Mouse (Mus musculus) bone marrow, adult 2 months (tissue): ENCODE data around the gene Mrpl23. TPM values are rescaled to one million over a fixed set of nuclear protein-coding genes. Genes with fewer than 3 reads are reported as not detected.

Experiments
- H3K27ac ChIP-seq: fragments of 200-500 bp; 2 replicates; pipeline ENCODE4 v1.5.1; 2012; ENCODE audit warnings: low read depth, mild to moderate bottlenecking, control low read depth, inconsistent platforms, low read length; ENCODE audit not compliant: control insufficient read depth, poor library complexity, insufficient read depth
- H3K4me1 ChIP-seq: fragments of 200-500 bp; 2 replicates; pipeline ENCODE4 v1.6.1; 2011; ENCODE audit warnings: low read length; ENCODE audit not compliant: control insufficient read depth, insufficient read depth
- H3K4me3 ChIP-seq: fragments of 200-500 bp; replicated peaks from 2 replicates; pipeline ENCODE3; 2011; ENCODE audit warnings: mild to moderate bottlenecking, low read depth, low read length, control low read depth; ENCODE audit not compliant: control insufficient read depth
- CTCF ChIP-seq: fragments of 200-500 bp; IDR thresholded peaks from 2 replicates; pipeline ENCODE4 v1.5.1; 2011; ENCODE audit warnings: low read length, control low read depth; ENCODE audit not compliant: control insufficient read depth, insufficient read depth
- POLR2A ChIP-seq: fragments of 200-500 bp; IDR thresholded peaks from 2 replicates; pipeline ENCODE4 v1.6.1; 2011; ENCODE audit warnings: low read depth, mild to moderate bottlenecking, control low read depth, low read length, borderline replicate concordance; ENCODE audit not compliant: control insufficient read depth
- WGBS: fragments of 180-500 bp; shearing (Covaris S2); methylation state at CpG from one replicate; pipeline ENCODE4 v1.1.7; 2018; 5-methylcytosine and 5-hydroxymethylcytosine counted together
- polyA plus RNA-seq: library from polyadenylated mRNA; stranded (reverse); fragments of >200 nt; gene quantifications from 2 replicates; pipeline ENCODE4 v1.2.4, GENCODE M21; 2011; ENCODE audit warnings: low replicate concordance; ENCODE audit not compliant: missing spikeins, insufficient read depth, insufficient read length

The Mrpl23 gene
- polyA plus RNA-seq, 1 experiment, result 0.40 TPM

DNA sequence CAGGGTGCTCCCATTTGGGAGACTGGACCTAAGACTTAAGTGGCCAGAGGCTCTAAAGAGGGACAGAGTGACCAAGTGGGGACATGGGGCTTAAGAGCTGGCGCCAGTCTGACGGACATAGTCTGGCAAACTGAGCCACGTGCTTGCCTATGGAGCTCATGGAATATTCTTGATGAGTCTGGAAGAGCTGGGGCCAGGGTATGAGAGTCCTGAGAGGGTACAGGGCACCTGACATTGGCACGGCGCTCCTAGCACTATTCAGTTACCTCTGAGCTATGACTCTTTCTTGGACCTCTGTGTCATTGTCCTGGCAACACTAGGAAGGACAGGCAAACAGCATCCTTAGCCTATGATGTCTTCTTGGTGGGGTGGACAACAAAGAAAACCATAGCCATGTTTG, 19.2 kb downstream of the Mrpl23 start:
- TF ChIP-seq POLR2A (no peak), CTCF (no peak)
- Histone ChIP-seq H3K4me1 (no peaks in the 10 kb centered on the region), H3K4me3 (no peak overlapping the region), H3K27ac (no peak overlapping the region)
- 79% methylated on average over 5 of the region's 5 CpGs for WGBS

DNA sequence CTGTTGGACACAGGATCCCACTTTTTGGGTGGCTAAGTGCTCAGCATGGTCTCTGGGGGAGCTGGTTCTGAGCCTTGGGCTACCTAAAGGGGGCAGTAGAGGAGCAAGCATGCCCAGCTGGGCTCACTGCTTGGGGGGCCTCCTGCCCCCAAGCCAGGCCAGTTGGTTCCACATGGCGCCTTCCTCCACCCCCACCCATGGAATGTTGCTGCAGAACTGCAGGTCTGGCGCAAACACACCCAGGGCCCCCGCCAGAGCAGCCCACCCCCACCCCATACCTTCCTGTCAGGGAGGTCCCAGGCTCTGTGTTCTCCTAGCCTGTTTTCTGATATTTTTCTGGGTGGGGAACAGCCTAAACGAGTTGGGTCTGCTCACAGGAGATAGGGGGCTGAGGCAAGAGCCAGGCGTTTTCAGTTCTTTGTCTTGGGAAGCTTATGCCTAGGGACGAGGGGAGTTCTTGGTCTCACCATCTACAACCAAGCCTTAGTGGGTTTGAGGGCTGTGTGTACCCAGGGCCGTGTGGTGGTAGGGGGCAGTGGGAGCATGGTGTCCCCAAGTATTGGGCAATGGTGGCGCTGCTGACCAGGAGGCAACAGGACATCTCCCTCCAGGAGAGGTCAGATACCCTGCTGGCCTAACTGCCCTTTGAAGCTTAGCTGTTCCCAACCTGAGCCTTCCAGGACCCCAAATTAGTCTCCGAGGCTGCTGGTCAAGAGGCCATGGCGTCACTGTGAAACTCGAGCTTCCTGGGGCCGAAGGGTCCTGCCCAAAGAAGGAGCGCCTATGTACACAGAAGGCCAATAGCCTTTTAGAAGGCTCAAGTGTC, 20.3 kb downstream of the Mrpl23 start:
- Histone ChIP-seq H3K4me3 (no peak overlapping the region), H3K4me1 (no peaks in the 10 kb centered on the region), H3K27ac (no peak overlapping the region)
- TF ChIP-seq CTCF, result no peak; the same call in 1 of the 2 replicates
- no peak for TF ChIP-seq POLR2A
- WGBS, result 62% methylated on average over 13 of the region's 13 CpGs

DNA sequence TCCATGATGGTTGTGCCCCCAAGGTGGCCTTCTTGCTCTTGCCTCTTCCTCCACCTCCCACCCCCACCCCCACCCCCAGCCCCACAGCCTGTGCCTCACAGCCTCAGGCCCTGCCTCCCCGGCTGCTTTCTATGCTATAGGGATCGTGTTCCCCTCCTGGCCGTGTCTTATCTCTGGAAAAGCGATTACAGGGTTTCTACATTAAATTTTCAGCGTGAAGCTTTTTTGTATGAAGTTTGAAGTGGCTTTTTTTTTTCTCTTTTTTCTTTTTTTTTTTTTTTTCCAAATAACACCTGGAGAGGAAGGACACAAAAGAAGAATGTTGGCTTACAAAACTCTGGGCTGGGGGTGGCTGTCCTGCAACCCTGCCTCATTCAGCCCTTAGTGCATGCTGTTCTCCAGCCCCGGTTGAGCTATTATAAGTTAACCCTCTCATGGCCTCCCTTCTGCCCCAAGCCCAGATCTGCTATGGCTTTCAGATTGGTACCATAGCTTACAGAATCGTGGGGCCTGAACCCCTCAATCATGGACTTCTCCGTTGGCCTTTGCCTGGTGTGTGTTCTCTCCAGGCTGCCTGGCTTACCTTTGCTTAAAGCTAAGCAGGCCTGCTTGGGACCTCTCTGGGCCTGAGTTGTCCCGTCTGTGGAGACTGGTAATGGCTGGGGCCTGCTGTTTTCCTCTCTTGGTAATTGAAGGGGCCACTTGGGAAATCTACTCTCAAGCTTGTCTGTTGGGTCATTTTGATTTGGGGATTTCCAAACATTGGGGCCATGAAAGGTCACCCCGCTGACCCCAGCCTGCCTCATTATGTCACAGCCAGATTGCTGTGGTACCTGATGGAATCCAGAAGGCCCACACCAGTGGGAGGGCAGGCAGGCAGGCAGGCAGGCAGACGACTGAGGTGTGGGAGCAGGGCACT, 21.2 kb downstream of the Mrpl23 start:
- no peak for TF ChIP-seq POLR2A
- no peak overlapping the region for H3K4me3 ChIP-seq
- H3K27ac ChIP-seq, result no peak overlapping the region
- no peaks in the 10 kb centered on the region for H3K4me1 ChIP-seq
- whole genome bisulfite sequencing, result 69% methylated on average over 11 of the region's 11 CpGs

DNA sequence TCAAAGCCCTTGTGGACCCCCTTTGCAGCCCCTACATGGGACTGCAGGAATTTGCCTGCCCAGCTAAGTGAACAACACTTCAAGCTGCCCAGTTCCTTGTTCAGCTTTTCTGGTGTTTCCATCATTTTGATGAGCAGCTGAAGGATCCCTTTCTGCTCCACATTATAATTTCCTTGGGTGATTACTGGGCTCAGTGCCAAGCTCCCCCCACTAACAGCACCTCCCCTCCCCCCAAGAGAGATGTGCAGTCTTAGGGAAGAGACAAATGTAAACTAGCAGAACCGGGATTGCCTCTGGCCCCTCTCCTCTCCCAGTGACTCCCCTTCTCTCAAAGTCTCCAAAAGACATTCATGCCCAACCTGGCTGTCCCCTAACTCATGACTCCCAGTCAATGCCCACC, 22.1 kb downstream of the Mrpl23 start:
- whole genome bisulfite sequencing, result 64% methylated on average over 1 of the region's 1 CpGs
- H3K4me1 ChIP-seq, result no peaks in the 10 kb centered on the region
- H3K4me3 ChIP-seq, result no peak overlapping the region
- no peak overlapping the region for H3K27ac ChIP-seq
- TF ChIP-seq POLR2A (no peak), CTCF (no peak)

DNA sequence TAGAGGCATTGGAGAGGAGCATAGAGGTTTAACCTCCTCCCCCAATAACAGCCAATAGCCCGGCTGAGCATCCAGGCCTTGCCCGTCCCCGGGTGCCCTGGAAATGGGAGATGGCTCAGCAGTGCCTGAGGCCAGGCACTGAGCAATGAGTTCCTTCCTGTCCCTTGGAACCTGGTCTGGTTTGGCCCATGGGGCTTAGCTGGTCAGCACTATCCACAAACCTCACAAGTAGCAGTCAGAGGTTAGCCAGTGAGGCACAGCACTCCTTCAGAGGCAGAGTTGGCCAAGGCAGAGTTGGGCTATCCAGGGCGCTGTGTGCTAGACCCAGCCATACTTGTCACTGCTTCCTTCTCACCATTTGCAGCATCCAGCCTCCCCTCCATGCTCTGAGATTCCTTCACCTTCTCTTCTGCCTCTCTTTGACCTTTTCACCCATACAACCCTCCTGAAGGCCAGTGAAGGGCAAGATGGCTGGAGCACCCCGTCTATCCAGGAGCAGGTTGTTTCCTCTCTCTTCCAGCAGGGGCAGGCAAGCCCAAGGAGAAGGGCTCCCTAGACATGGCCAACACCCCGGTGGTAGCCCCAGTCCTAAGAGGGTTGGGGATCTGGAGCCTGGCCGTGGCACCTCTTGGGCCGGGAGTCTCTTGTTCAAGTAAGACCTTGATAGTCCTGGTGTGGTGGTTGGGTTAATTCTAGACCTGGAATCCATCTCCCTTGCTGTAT, 23.0 kb downstream of the Mrpl23 start:
- WGBS, result 77% methylated on average over 8 of the region's 8 CpGs
- Histone ChIP-seq H3K4me1 (no peaks in the 10 kb centered on the region), H3K27ac (no peak overlapping the region), H3K4me3 (no peak overlapping the region)
- TF ChIP-seq POLR2A, result no peak
- no peak for TF ChIP-seq CTCF

DNA sequence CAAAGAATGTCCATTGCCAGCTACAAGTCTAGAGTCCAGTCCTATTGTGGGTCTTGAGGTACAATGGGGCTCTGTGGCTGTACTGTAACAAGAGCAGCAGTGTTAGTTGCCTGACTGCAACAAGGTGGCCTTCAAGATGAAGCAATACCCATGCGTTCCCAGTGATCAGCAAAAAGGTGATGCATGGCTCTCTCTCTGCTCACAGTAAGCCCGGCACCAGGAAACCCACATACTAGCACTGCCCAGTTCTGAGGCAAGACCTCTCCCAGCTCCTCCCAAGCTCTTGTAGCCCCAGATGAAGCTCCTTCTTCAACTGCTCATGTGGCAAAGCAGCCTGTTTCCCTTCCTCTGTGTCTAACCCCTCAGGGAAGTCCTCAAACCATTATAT, 23.6 kb downstream of the Mrpl23 start:
- H3K4me3 ChIP-seq, result no peak overlapping the region
- TF ChIP-seq POLR2A (no peak), CTCF (no peak)
- no peaks in the 10 kb centered on the region for H3K4me1 ChIP-seq
- whole genome bisulfite sequencing, result 54% methylated on average over 2 of the region's 2 CpGs
- no peak overlapping the region for H3K27ac ChIP-seq

DNA sequence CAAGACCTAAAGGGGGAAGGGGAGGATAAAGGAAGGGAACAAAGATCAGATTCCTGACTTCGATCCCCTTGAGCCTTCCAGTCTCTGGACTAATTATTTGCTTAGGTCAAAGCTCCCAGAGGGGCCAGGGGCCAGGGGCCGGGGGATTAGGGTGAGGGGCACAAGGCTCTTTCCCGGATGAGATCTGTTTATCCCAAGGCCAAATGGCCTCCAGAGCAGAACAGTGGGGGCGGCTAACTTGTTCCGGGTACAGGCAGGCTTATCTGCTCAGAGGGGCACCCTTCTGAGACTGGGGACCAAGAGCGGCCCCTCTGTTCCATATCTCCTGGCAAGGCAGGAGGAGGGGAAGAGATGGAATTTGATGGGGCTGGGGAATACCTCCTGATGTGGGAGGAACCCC, 25.2 kb downstream of the Mrpl23 start:
- whole genome bisulfite sequencing, result 84% methylated on average over 6 of the region's 6 CpGs
- no peak for TF ChIP-seq CTCF
- TF ChIP-seq POLR2A, result no peak
- H3K4me1 ChIP-seq, result no peaks in the 10 kb centered on the region
- no peak overlapping the region for H3K27ac ChIP-seq
- H3K4me3 ChIP-seq, result no peak overlapping the region
